Mouse (Mus musculus) midbrain, embryonic 14.5 days (tissue): Measurements from ENCODE around the gene Dlgap1. TPM values are rescaled to one million over a fixed set of nuclear protein-coding genes. Genes with fewer than 3 reads are reported as not detected.

Source experiments
- ATAC-seq: fragments of 200-750 bp; cut with Nextera tagmentation; 2 replicates; pipeline ENCODE4 v1.8.0; 2017; ENCODE audit warnings: moderate number of reproducible peaks, moderate library complexity; ENCODE audit not compliant: low FRiP score, low TSS enrichment
- DNase-seq: peaks from one replicate; pipeline ENCODE4 v3.0.0-alpha.2; 2015
- H3K27ac ChIP-seq: fragments of 300-500 bp; sonication (generic); replicated peaks from 2 replicates; pipeline ENCODE4 v1.5.1; 2014; ENCODE audit warnings: mild to moderate bottlenecking, low read depth, low read length, moderate library complexity
- H3K27me3 ChIP-seq: fragments of 300-500 bp; sonication (generic); 2 replicates; pipeline ENCODE4 v1.6.1; 2014; ENCODE audit warnings: low read length, control low read depth, mixed read lengths; ENCODE audit not compliant: control insufficient read depth, insufficient read depth
- H3K36me3 ChIP-seq: fragments of 300-500 bp; sonication (generic); 2 replicates; pipeline ENCODE4 v1.6.1; 2014; ENCODE audit warnings: low read length, control low read depth; ENCODE audit not compliant: control insufficient read depth, insufficient read depth
- H3K4me1 ChIP-seq: fragments of 300-500 bp; sonication (generic); 2 replicates; pipeline ENCODE4 v1.6.1; 2014; ENCODE audit warnings: mild to moderate bottlenecking, antibody characterized with exemption, low read length, control low read depth; ENCODE audit not compliant: control insufficient read depth, insufficient read depth
- H3K4me2 ChIP-seq: fragments of 300-500 bp; sonication (generic); 2 replicates; pipeline ENCODE4 v1.6.1; 2014; ENCODE audit warnings: mild to moderate bottlenecking, low read length, moderate library complexity
- H3K4me3 ChIP-seq: fragments of 300-500 bp; sonication (generic); replicated peaks from 2 replicates; pipeline ENCODE4 v1.5.1; 2014; ENCODE audit warnings: low read depth, low read length
- H3K9ac ChIP-seq: fragments of 300-500 bp; sonication (generic); replicated peaks from 2 replicates; pipeline ENCODE4 v1.6.1; 2014; ENCODE audit warnings: mild to moderate bottlenecking, low read length, moderate library complexity
- H3K9me3 ChIP-seq: fragments of 300-500 bp; sonication (generic); 2 replicates; pipeline ENCODE4 v1.6.1; 2016; ENCODE audit warnings: low read length, control low read depth, mixed read lengths; ENCODE audit not compliant: control insufficient read depth
- WGBS: fragments of 180-500 bp; shearing (Covaris S2); extraction: QIAGEN DNeasy Blood & Tissue Kit; methylation state at CpG from one replicate; pipeline ENCODE4 v1.1.7; 2014; 5-methylcytosine and 5-hydroxymethylcytosine counted together
- polyA plus RNA-seq: library from polyadenylated mRNA; unstranded; fragments of >200 nt; fragmentation: Nextera tagmentation; extraction: Ambion mirVana; gene quantifications from 2 replicates; pipeline ENCODE4 v1.2.1, GENCODE M21; 2014

Gene Dlgap1
- polyA plus RNA-seq, 1 experiment from 2014 or later: 15.7 TPM

DNA sequence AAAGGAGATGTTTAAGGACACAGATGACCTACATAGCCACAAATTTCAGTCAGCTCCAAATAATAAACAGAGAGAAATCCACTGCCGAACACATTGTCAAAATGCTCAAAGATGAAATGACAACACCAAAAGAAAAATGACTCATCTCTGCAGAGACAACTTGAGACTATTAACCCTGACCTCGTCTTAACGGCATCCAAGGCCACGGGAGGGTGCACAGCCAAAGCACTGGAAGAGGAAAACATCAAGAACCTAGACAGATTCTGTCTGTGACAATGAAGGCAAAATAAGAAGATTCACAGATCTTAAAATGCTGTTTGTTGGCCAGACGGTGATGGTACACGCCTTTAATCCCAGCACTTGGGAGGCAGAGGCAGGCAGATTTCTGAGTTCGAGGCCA lies 370.9 kb downstream of the Dlgap1 start:
- Histone ChIP-seq H3K4me1 (no peaks in the 10 kb centered on the region), H3K27ac (no peak overlapping the region), H3K27me3 (no peaks in the 10 kb centered on the region), H3K9ac (no peak overlapping the region), H3K4me2 (no peak overlapping the region), H3K36me3 (no peaks in the 10 kb centered on the region), H3K4me3 (no peak overlapping the region), H3K9me3 (no peaks in the 10 kb centered on the region)
- DNase-seq (no peak), ATAC-seq (no peak)
- 92% methylated on average over 7 of the region's 7 CpGs for WGBS

DNA sequence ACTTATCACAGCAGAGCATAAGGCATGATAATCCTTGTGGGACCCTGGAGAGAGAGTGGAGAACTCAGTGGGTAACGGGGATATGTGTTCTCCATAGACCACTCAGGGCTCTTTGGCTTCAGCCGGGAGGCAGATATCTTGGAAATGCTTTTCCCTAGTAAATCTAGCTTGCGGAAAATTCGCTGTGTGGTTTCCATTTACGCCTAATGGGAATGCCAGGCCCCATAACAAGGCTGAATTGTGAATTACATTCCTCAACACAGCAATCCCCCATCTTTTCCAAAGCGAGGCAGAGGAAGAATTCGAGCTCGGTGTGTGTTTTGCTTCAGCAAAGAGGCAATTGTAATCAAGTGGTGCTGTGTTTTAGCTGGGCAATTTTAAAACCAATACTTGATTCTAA lies 372.4 kb downstream of the Dlgap1 start:
- Histone ChIP-seq H3K4me3 (no peak overlapping the region), H3K4me2 (no peak overlapping the region), H3K4me1 (no peaks in the 10 kb centered on the region), H3K27me3 (no peaks in the 10 kb centered on the region), H3K36me3 (no peaks in the 10 kb centered on the region), H3K9ac (no peak overlapping the region), H3K9me3 (no peaks in the 10 kb centered on the region), H3K27ac (no peak overlapping the region)
- DNase-seq (peak; percentile 10), ATAC-seq (no peak)
- 76% methylated on average over 8 of the region's 8 CpGs for WGBS

DNA sequence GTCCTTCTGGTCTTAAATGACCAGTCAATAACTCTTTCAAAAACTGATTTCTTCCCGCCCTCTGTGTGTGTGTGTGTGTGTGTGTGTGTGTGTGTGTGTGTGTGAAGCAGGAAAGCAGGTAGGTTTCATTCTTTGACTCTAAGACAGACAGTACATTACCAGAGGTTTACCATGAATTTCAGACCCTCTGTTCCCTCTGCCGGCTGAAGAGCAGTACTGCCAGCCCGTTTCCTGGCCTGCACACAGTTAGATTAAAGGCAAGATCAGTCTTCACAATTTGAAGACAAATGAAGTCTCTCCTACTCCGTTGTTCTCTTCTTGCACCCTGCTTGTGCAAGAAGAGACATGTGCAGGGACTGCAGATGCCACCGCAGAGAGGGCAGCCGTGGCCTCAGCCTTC lies 373.0 kb downstream of the Dlgap1 start:
- DNase-seq: peak; percentile 59
- Histone ChIP-seq H3K9ac (no peak overlapping the region), H3K36me3 (no peaks in the 10 kb centered on the region), H3K4me1 (no peaks in the 10 kb centered on the region), H3K27me3 (no peaks in the 10 kb centered on the region), H3K9me3 (no peaks in the 10 kb centered on the region), H3K27ac (no peak overlapping the region), H3K4me2 (no peak overlapping the region), H3K4me3 (no peak overlapping the region)
- WGBS: 76% methylated on average over 6 of the region's 6 CpGs
- no peak for ATAC-seq

DNA sequence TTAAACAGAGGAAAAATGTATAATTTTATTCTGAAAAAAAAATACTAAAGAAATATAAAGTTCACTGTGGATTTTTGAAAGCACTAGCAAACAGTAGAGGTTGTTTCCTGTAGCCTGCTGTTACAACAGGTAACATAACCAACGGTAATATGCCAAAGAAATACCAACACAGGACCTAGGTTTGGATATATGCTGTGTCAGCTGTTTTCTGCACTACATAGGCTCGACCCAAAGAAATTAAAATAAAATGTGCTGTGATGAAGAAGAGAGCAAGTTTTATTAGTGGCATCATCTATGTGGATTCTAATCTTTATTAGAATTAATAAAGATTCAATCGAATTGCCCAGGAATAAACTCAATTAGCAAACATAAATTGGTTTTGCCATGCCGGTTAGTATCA lies 378.5 kb downstream of the Dlgap1 start:
- Histone ChIP-seq H3K4me3 (no peak overlapping the region), H3K4me1 (no peaks in the 10 kb centered on the region), H3K27ac (no peak overlapping the region), H3K27me3 (no peaks in the 10 kb centered on the region), H3K36me3 (no peaks in the 10 kb centered on the region), H3K9ac (no peak overlapping the region), H3K4me2 (no peak overlapping the region), H3K9me3 (no peaks in the 10 kb centered on the region)
- no peak for DNase-seq
- WGBS: 88% methylated on average over 4 of the region's 4 CpGs
- no peak for ATAC-seq

DNA sequence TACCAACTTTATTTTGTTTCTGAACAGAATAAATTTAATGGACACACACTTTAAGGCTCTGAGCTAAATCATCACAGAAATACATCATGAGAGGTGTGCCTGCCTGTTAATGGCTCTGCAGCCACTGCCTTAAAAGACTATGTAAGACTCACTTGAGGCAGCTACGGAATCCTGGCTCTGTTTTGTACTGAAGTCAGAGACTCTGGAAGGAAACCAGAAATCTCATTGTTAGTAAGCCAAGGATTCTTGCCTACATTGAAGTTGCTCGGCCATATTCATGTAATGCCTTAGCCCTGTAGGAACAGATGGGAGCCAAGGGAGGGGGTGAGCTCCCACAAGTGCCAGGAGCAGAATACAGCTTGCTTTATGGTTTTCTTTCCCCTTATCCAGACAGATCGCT lies 394.7 kb downstream of the Dlgap1 start:
- no peak overlapping the region for H3K9ac ChIP-seq
- no peaks in the 10 kb centered on the region for H3K9me3 ChIP-seq
- H3K27me3 ChIP-seq: no peaks in the 10 kb centered on the region
- no peak for ATAC-seq
- H3K36me3 ChIP-seq: no peaks in the 10 kb centered on the region
- no peak overlapping the region for H3K4me3 ChIP-seq
- no peak overlapping the region for H3K27ac ChIP-seq
- H3K4me2 ChIP-seq: no peak overlapping the region
- WGBS: 73% methylated on average over 3 of the region's 3 CpGs
- peak; percentile 31 for DNase-seq
- H3K4me1 ChIP-seq: no peaks in the 10 kb centered on the region

DNA sequence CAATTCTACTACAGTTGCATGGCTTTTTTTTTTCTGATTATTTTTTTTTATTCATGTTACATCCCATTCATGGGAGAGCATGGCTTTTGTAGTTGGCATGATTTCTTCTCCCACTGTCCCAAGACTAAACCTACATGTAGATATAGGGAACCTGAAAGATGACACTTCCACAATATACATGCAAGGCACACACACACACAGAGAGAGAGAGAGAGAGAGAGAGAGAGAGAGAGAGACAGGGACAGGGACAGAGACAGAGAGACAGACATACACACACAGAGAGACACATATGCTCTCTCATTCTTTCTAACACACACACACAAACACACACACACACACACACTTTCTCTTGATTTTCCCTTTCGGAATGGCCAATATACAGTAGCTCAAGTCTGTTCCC lies 395.1 kb downstream of the Dlgap1 start:
- WGBS: 87% methylated on average over 1 of the region's 1 CpGs
- Histone ChIP-seq H3K4me3 (no peak overlapping the region), H3K36me3 (no peaks in the 10 kb centered on the region), H3K27me3 (no peaks in the 10 kb centered on the region), H3K9me3 (no peaks in the 10 kb centered on the region), H3K4me1 (no peaks in the 10 kb centered on the region), H3K27ac (no peak overlapping the region), H3K9ac (no peak overlapping the region), H3K4me2 (no peak overlapping the region)
- ATAC-seq: no peak
- DNase-seq: no peak

DNA sequence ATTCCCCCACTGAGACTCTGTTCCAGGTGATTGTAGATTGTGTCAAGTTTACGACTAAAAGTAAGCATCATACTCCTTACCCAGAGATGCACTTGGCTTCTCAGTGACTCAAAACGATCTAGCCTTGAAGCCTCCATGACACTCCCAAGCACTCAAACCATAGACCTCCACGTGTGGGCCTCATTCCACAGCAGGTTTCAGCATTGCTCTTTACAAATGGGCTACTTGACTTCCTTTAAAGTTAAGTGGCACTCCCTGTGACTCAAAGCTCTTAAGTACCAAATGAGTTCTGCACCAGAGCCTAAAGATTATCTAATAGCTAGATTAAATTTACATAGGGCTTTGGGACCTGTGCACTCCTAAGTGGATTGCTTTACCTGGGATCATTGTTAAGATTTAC lies 400.3 kb downstream of the Dlgap1 start:
- H3K36me3 ChIP-seq: no peaks in the 10 kb centered on the region
- H3K9me3 ChIP-seq: no peaks in the 10 kb centered on the region
- H3K9ac ChIP-seq: no peak overlapping the region
- no peak overlapping the region for H3K4me2 ChIP-seq
- no peak overlapping the region for H3K27ac ChIP-seq
- DNase-seq (no peak), ATAC-seq (no peak)
- 76% methylated on average over 3 of the region's 3 CpGs for WGBS
- no peak overlapping the region for H3K4me3 ChIP-seq
- no peaks in the 10 kb centered on the region for H3K27me3 ChIP-seq
- H3K4me1 ChIP-seq: no peaks in the 10 kb centered on the region

DNA sequence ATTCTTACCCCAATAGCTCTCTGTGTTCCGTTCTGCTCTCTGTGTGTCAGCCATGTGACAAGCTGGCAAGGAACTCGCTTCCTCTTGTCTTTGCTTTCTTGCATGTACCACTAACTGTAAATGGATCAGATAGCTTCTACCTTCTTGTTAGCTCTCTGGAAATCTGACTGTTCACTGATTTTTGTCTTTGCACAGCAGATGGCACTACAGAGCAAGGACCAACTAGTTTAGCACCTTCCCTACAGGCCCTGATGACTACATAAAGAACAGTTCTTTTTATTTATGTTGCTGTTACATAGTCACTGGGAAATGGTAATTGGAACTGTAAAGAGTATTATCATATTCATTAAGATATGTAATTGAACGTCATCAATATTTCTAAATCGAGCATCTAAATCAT lies 408.1 kb downstream of the Dlgap1 start:
- H3K27ac ChIP-seq: no peak overlapping the region
- no peak overlapping the region for H3K4me3 ChIP-seq
- H3K27me3 ChIP-seq: no peaks in the 10 kb centered on the region
- no peak overlapping the region for H3K4me2 ChIP-seq
- ATAC-seq (no peak), DNase-seq (peak; percentile 74)
- no peaks in the 10 kb centered on the region for H3K9me3 ChIP-seq
- H3K36me3 ChIP-seq: no peaks in the 10 kb centered on the region
- H3K4me1 ChIP-seq: no peaks in the 10 kb centered on the region
- no peak overlapping the region for H3K9ac ChIP-seq
- WGBS: 71% methylated on average over 4 of the region's 4 CpGs

DNA sequence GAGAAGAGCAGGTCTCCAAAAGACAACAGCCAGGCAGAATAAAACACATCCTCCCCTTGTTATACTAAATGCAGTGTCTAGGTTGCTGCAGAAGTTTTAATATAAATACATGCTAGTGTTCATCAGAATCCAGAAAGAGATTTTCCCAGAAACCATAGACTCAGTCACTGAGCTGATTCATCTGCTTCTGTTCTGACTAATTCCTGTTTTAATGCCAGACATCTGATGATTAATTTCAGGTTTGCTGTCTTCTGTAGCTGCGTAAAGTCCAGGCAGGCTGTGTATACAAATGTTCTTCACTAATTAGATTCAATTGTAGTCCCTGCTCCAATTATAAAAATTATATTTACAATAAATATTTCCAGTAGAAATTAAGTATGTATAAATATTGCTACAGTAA lies 419.6 kb downstream of the Dlgap1 start:
- Histone ChIP-seq H3K9me3 (no peaks in the 10 kb centered on the region; the same call in 1 of the 2 replicates), H3K4me3 (no peak overlapping the region), H3K4me2 (no peak overlapping the region), H3K4me1 (no peaks in the 10 kb centered on the region), H3K36me3 (no peaks in the 10 kb centered on the region), H3K27me3 (no peaks in the 10 kb centered on the region), H3K27ac (no peak overlapping the region), H3K9ac (no peak overlapping the region)
- DNase-seq (no peak), ATAC-seq (no peak)
- 96% methylated on average over 1 of the region's 1 CpGs for WGBS
